Mouse (Mus musculus): ENCODE data around the gene Ugt3a1. TPM values are rescaled to one million over a fixed set of nuclear protein-coding genes. Genes with fewer than 3 reads are reported as not detected.

The Ugt3a1 gene
- total and polyA plus RNA-seq, 2 experiments from 2014 or later = not detected

- WGBS = 89% methylated on average over 4 of the region's 4 CpGs
- no peaks in the 10 kb centered on the region for H3K9me3 ChIP-seq (ENCODE audit: low read length)
- no peak within 1 kb of the TSS for H3K4me2 ChIP-seq (ENCODE audit: low read depth, low read length, poor library complexity, severe bottlenecking)
- ATAC-seq (ENCODE audit: low FRiP score) (no peak), DNase-seq (ENCODE audit: low spot score) (no peak)
- H3K27me3 ChIP-seq (ENCODE audit: insufficient read depth, low read length) = no peaks in the 10 kb centered on the region
- no peaks in the 10 kb centered on the region for H3K4me1 ChIP-seq (ENCODE audit: insufficient read depth, low read length)
- no peak for TF ChIP-seq CTCF (IDR thresholded peaks at IDR 0.05)
- H3K36me3 ChIP-seq (ENCODE audit: insufficient read depth, low read length) = no peaks in the 10 kb centered on the region
- no peak within 1 kb of the TSS for H3K4me3 ChIP-seq (ENCODE audit: low read depth, low read length)
- H3K9ac ChIP-seq (replicated peaks; ENCODE audit: low read length, poor library complexity, severe bottlenecking) = no peak within 1 kb of the TSS
- no peak within 1 kb of the TSS for H3K27ac ChIP-seq (ENCODE audit: low read depth, low read length)
Measured at GRCm38 (mm10) chr15:9335341-9335740, 58.7 kb downstream of the Ugt3a1 start, which contains the start of gene Ugt3a2. Gene Ugt3a2, plus strand, starts transcription at chr15:9335550.

GRCm38 (mm10) chr15:9336616-9337015 is 59.9 kb downstream of the Ugt3a1 start:
- H3K36me3 ChIP-seq (ENCODE audit: insufficient read depth, low read length) = no peaks in the 10 kb centered on the region
- no peak overlapping the region for H3K27ac ChIP-seq (ENCODE audit: low read depth, low read length)
- no peaks in the 10 kb centered on the region for H3K9me3 ChIP-seq (ENCODE audit: low read length)
- no peaks in the 10 kb centered on the region for H3K4me1 ChIP-seq (ENCODE audit: insufficient read depth, low read length)
- no peak for TF ChIP-seq CTCF (IDR thresholded peaks at IDR 0.05)
- H3K4me2 ChIP-seq (ENCODE audit: low read depth, low read length, poor library complexity, severe bottlenecking) = no peak overlapping the region
- H3K4me3 ChIP-seq (ENCODE audit: low read depth, low read length) = no peak overlapping the region
- no peak overlapping the region for H3K9ac ChIP-seq (replicated peaks; ENCODE audit: low read length, poor library complexity, severe bottlenecking)
- no peaks in the 10 kb centered on the region for H3K27me3 ChIP-seq (ENCODE audit: insufficient read depth, low read length)
- no peak for DNase-seq (ENCODE audit: low spot score)
- ATAC-seq (ENCODE audit: low FRiP score) = no peak
- WGBS = 84% methylated on average over 3 of the region's 3 CpGs

- Histone ChIP-seq H3K27ac (ENCODE audit: low read depth, low read length) (no peak overlapping the region), H3K4me1 (ENCODE audit: insufficient read depth, low read length) (no peaks in the 10 kb centered on the region), H3K27me3 (ENCODE audit: insufficient read depth, low read length) (no peaks in the 10 kb centered on the region), H3K4me3 (ENCODE audit: low read depth, low read length) (no peak overlapping the region), H3K4me2 (ENCODE audit: low read depth, low read length, poor library complexity, severe bottlenecking) (no peak overlapping the region), H3K9ac (replicated peaks; ENCODE audit: low read length, poor library complexity, severe bottlenecking) (no peak overlapping the region), H3K36me3 (ENCODE audit: insufficient read depth, low read length) (no peaks in the 10 kb centered on the region), H3K9me3 (ENCODE audit: low read length) (no peaks in the 10 kb centered on the region)
- DNase-seq (ENCODE audit: low spot score) (no peak), ATAC-seq (ENCODE audit: low FRiP score) (no peak)
- WGBS = 65% methylated on average over 3 of the region's 3 CpGs
- no peak for TF ChIP-seq CTCF (IDR thresholded peaks at IDR 0.05)
Measured at GRCm38 (mm10) chr15:9337021-9337420, 60.3 kb downstream of the Ugt3a1 start.

GRCm38 (mm10) chr15:9348739-9349138 is 72.1 kb downstream of the Ugt3a1 start:
- no peak for TF ChIP-seq CTCF (IDR thresholded peaks at IDR 0.05)
- Histone ChIP-seq H3K9me3 (ENCODE audit: low read length) (no peaks in the 10 kb centered on the region), H3K27me3 (ENCODE audit: insufficient read depth, low read length) (no peaks in the 10 kb centered on the region), H3K4me1 (ENCODE audit: insufficient read depth, low read length) (no peaks in the 10 kb centered on the region), H3K4me2 (ENCODE audit: low read depth, low read length, poor library complexity, severe bottlenecking) (no peak overlapping the region), H3K36me3 (ENCODE audit: insufficient read depth, low read length) (no peaks in the 10 kb centered on the region), H3K9ac (replicated peaks; ENCODE audit: low read length, poor library complexity, severe bottlenecking) (no peak overlapping the region), H3K4me3 (ENCODE audit: low read depth, low read length) (no peak overlapping the region), H3K27ac (ENCODE audit: low read depth, low read length) (no peak overlapping the region)
- DNase-seq (ENCODE audit: low spot score) (no peak), ATAC-seq (ENCODE audit: low FRiP score) (no peak)
- WGBS = 52% methylated on average over 3 of the region's 3 CpGs

- no peak for TF ChIP-seq CTCF (IDR thresholded peaks at IDR 0.05)
- Histone ChIP-seq H3K9ac (replicated peaks; ENCODE audit: low read length, poor library complexity, severe bottlenecking) (no peak overlapping the region), H3K4me2 (ENCODE audit: low read depth, low read length, poor library complexity, severe bottlenecking) (no peak overlapping the region), H3K27ac (ENCODE audit: low read depth, low read length) (no peak overlapping the region), H3K27me3 (ENCODE audit: insufficient read depth, low read length) (no peaks in the 10 kb centered on the region), H3K9me3 (ENCODE audit: low read length) (no peaks in the 10 kb centered on the region), H3K4me1 (ENCODE audit: insufficient read depth, low read length) (no peaks in the 10 kb centered on the region), H3K4me3 (ENCODE audit: low read depth, low read length) (no peak overlapping the region), H3K36me3 (ENCODE audit: insufficient read depth, low read length) (no peaks in the 10 kb centered on the region)
- no peak for DNase-seq (ENCODE audit: low spot score)
- no peak for ATAC-seq (ENCODE audit: low FRiP score)
- WGBS = 69% methylated on average over 2 of the region's 2 CpGs
Measured at GRCm38 (mm10) chr15:9362801-9363200, 86.1 kb downstream of the Ugt3a1 start.

Other genes with a start within 250 kb of the Ugt3a1 start
- gene Nadk2, start 205.6 kb upstream of the Ugt3a1 start, total RNA-seq (2014; rRNA removed) = 33.7 and 34.3 TPM in 2 replicates
- 28.9 and 29.9 TPM in 2 replicates for gene Nadk2, start 205.6 kb upstream of the Ugt3a1 start, polyA plus RNA-seq (2015; fragmentation: Nextera tagmentation; extraction: Ambion mirVana)
- gene Lmbrd2, start 136.3 kb upstream of the Ugt3a1 start, total RNA-seq (2014; rRNA removed) = 20.7 and 25.4 TPM in 2 replicates
- gene Lmbrd2, start 136.3 kb upstream of the Ugt3a1 start, polyA plus RNA-seq (2015; fragmentation: Nextera tagmentation; extraction: Ambion mirVana) = 2.9 and 3.3 TPM in 2 replicates
- gene Skp2, start 121.5 kb upstream of the Ugt3a1 start, total RNA-seq (2014; rRNA removed) = 7.7 and 9.3 TPM in 2 replicates
- 7.8 and 7.9 TPM in 2 replicates for gene Skp2, start 121.5 kb upstream of the Ugt3a1 start, polyA plus RNA-seq (2015; fragmentation: Nextera tagmentation; extraction: Ambion mirVana)
- gene Ugt3a2, start 58.7 kb downstream of the Ugt3a1 start, total RNA-seq (2014; rRNA removed) = not detected in 2 replicates
- not detected in 2 replicates for gene Ugt3a2, start 58.7 kb downstream of the Ugt3a1 start, polyA plus RNA-seq (2015; fragmentation: Nextera tagmentation; extraction: Ambion mirVana)
- 1.7 and 3.0 TPM in 2 replicates for gene Capsl, start 159.1 kb downstream of the Ugt3a1 start, total RNA-seq (2014; rRNA removed)
- gene Capsl, start 159.1 kb downstream of the Ugt3a1 start, polyA plus RNA-seq (2015; fragmentation: Nextera tagmentation; extraction: Ambion mirVana) = 3.6 and 6.4 TPM in 2 replicates